Mouse (Mus musculus) frontal cortex, postnatal 25 days (tissue): ENCODE results near the gene Aprt.

Source experiments
- DNase-seq, 2 experiments: peaks; one replicate each; pipeline ENCODE4 v3.0.0; 2022; ENCODE audit warnings: low spot score in 2 of 2

The Aprt gene

GRCm38 (mm10) chr8:122564363-122565352 lies 12.1 kb downstream of the Aprt start:
- no peak for DNase-seq

- DNase-seq: no peak
Measured at GRCm38 (mm10) chr8:122561199-122561598, 15.5 kb downstream of the Aprt start.

- no peak for DNase-seq
Measured at GRCm38 (mm10) chr8:122558671-122559349, 17.9 kb downstream of the Aprt start.

- no peak for DNase-seq
Measured at GRCm38 (mm10) chr8:122557248-122558038, 19.3 kb downstream of the Aprt start.

- no peak for DNase-seq
Measured at GRCm38 (mm10) chr8:122556030-122557009, 20.4 kb downstream of the Aprt start.

GRCm38 (mm10) chr8:122554786-122555185 lies 21.9 kb downstream of the Aprt start:
- no peak for DNase-seq

- peak; percentile 80 to 83 for DNase-seq
Measured at GRCm38 (mm10) chr8:122551265-122552051, 25.3 kb downstream of the Aprt start, which contains the start of gene Piezo1. Gene Piezo1 (minus strand): TSS chr8:122551329.

- DNase-seq: no peak
Measured at GRCm38 (mm10) chr8:122550995-122551264, 25.8 kb downstream of the Aprt start.

- no peak for DNase-seq
Measured at GRCm38 (mm10) chr8:122550234-122550994, 26.3 kb downstream of the Aprt start.

GRCm38 (mm10) chr8:122548891-122549439 lies 27.7 kb downstream of the Aprt start:
- DNase-seq: no peak

- DNase-seq: no peak
Measured at GRCm38 (mm10) chr8:122548331-122548730, 28.4 kb downstream of the Aprt start.

GRCm38 (mm10) chr8:122547815-122548214 lies 28.9 kb downstream of the Aprt start:
- DNase-seq: no peak

- no peak for DNase-seq
Measured at GRCm38 (mm10) chr8:122546811-122547453, 29.8 kb downstream of the Aprt start.

GRCm38 (mm10) chr8:122546066-122546755 lies 30.5 kb downstream of the Aprt start:
- DNase-seq: no peak

GRCm38 (mm10) chr8:122544138-122544537 lies 32.6 kb downstream of the Aprt start:
- no peak for DNase-seq

GRCm38 (mm10) chr8:122538310-122539076 lies 38.2 kb downstream of the Aprt start:
- no peak for DNase-seq

GRCm38 (mm10) chr8:122537812-122538211 lies 38.9 kb downstream of the Aprt start:
- no peak for DNase-seq
